Mouse (Mus musculus) lung, postnatal 0 days (tissue): ENCODE data around the gene Slc2a1.

Experiments
- CTCF ChIP-seq: IDR thresholded peaks from 2 replicates; pipeline ENCODE4 v1.5.1; 2016; ENCODE audit warnings: antibody characterized with exemption, mild to moderate bottlenecking
- EP300 ChIP-seq: IDR thresholded peaks from 2 replicates; pipeline ENCODE4 v1.6.1; 2016; ENCODE audit warnings: antibody characterized with exemption, mild to moderate bottlenecking, control low read depth

GRCm38 (mm10) chr4:119077084-119077682 lies 31.3 kb upstream of the Slc2a1 start:
- no peak for TF ChIP-seq CTCF
- TF ChIP-seq EP300 = no peak
